Mouse (Mus musculus): ENCODE data around the gene Atp5e. TPM values are rescaled to one million over a fixed set of nuclear protein-coding genes. Genes with fewer than 3 reads are reported as not detected.

Atp5e gene
- total RNA-seq, 1 experiment from 2014 or later: 471 TPM

GRCm38 (mm10) chr2:174446905-174447304, 17.0 kb downstream of the Atp5e start:
- DNase-seq: no peak

GRCm38 (mm10) chr2:174446492-174446891, 17.4 kb downstream of the Atp5e start:
- no peak for DNase-seq

GRCm38 (mm10) chr2:174445018-174445417, 18.9 kb downstream of the Atp5e start:
- no peak for DNase-seq

GRCm38 (mm10) chr2:174444359-174444758, 19.5 kb downstream of the Atp5e start:
- no peak for DNase-seq

GRCm38 (mm10) chr2:174443046-174443445, 20.9 kb downstream of the Atp5e start:
- no peak for DNase-seq

GRCm38 (mm10) chr2:174442460-174442859, 21.4 kb downstream of the Atp5e start:
- peak; percentile 23 for DNase-seq

GRCm38 (mm10) chr2:174441898-174442297, 22.0 kb downstream of the Atp5e start:
- no peak for DNase-seq

- no peak for DNase-seq
Observed at GRCm38 (mm10) chr2:174439961-174440360, 23.9 kb downstream of the Atp5e start.

- DNase-seq: no peak
Observed at GRCm38 (mm10) chr2:174439450-174439838, 24.5 kb downstream of the Atp5e start.

GRCm38 (mm10) chr2:174438737-174439449, 25.0 kb downstream of the Atp5e start, which contains the start of gene Ctsz:
Gene Ctsz (minus strand): TSS chr2:174439039.
- peak; percentile 79 for DNase-seq

- no peak for DNase-seq
Observed at GRCm38 (mm10) chr2:174438181-174438580, 25.7 kb downstream of the Atp5e start.

- no peak for DNase-seq
Observed at GRCm38 (mm10) chr2:174437697-174437982, 26.3 kb downstream of the Atp5e start.

- no peak for DNase-seq
Observed at GRCm38 (mm10) chr2:174436916-174437696, 26.8 kb downstream of the Atp5e start.

GRCm38 (mm10) chr2:174436076-174436701, 27.7 kb downstream of the Atp5e start:
- no peak for DNase-seq

GRCm38 (mm10) chr2:174434943-174435342, 29.0 kb downstream of the Atp5e start:
- no peak for DNase-seq

- no peak for DNase-seq
Observed at GRCm38 (mm10) chr2:174428996-174429591, 34.8 kb downstream of the Atp5e start.

- no peak for DNase-seq
Observed at GRCm38 (mm10) chr2:174428076-174428835, 35.6 kb downstream of the Atp5e start.

- no peak for DNase-seq
Observed at GRCm38 (mm10) chr2:174426856-174427255, 37.0 kb downstream of the Atp5e start.

GRCm38 (mm10) chr2:174424301-174425085, 39.4 kb downstream of the Atp5e start:
- DNase-seq: no peak

GRCm38 (mm10) chr2:174421107-174421506, 42.8 kb downstream of the Atp5e start:
- DNase-seq: no peak

- peak; percentile 95 for DNase-seq
Observed at GRCm38 (mm10) chr2:174415731-174416310, 48.1 kb downstream of the Atp5e start, which contains the start of gene Nelfcd. Gene Nelfcd (plus strand): TSS chr2:174415804.
